Mouse (Mus musculus): Measurements from ENCODE around the gene Cyp19a1.

The Cyp19a1 gene

GRCm38 (mm10) chr9:54169489-54169888 lies 98.4 kb downstream of the Cyp19a1 start:
- DNase-seq (ENCODE audit: low spot score): no peak

- DNase-seq (ENCODE audit: low spot score): no peak
Measured at GRCm38 (mm10) chr9:54168425-54168824, 99.5 kb downstream of the Cyp19a1 start.

- DNase-seq (ENCODE audit: low spot score): no peak
Measured at GRCm38 (mm10) chr9:54163117-54163516, 104.8 kb downstream of the Cyp19a1 start.

DNA sequence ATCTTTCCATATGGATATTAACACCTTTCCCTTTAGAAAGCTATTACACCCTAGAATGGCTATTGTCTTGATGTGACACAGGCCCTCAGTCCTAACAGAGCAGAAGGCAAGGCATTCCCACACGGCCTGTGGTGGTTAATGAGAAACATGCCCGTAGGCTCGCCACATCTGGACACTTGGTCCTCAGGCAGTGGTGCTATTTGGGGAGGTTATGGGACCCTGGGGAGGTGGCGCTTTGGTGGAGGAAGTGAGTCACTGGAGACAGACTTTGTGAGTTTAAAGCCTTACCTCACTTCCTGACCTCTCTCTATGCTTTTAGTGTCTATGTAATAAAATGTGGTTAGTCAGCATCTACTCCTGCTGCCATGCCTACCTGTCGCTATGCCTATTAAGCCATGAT lies 114.2 kb downstream of the Cyp19a1 start:
- no peak for DNase-seq (ENCODE audit: low spot score)

GRCm38 (mm10) chr9:54139191-54139590 lies 128.7 kb downstream of the Cyp19a1 start:
- DNase-seq (ENCODE audit: low spot score): no peak
